Mouse (Mus musculus) spleen, adult 2 months (tissue): ENCODE measurements at regions not wholly inside any gene's neighbourhood (a gene's known extent, or its start where the extent isn't known, plus 50 kb on each side); places are given as distances from the start of the nearest gene placed in this dataset.

Experiments used
- CTCF ChIP-seq: fragments of 200-500 bp; IDR thresholded peaks from 2 replicates; pipeline ENCODE4 v1.5.1; 2011; ENCODE audit warnings: mild to moderate bottlenecking, inconsistent platforms; ENCODE audit not compliant: insufficient read depth, insufficient read length, insufficient replicate concordance; ENCODE audit errors: extremely low read depth
- POLR2A ChIP-seq: fragments of 200-500 bp; IDR thresholded peaks from 2 replicates; pipeline ENCODE4 v1.6.1; 2011; ENCODE audit warnings: low read depth, low read length, inconsistent platforms

DNA sequence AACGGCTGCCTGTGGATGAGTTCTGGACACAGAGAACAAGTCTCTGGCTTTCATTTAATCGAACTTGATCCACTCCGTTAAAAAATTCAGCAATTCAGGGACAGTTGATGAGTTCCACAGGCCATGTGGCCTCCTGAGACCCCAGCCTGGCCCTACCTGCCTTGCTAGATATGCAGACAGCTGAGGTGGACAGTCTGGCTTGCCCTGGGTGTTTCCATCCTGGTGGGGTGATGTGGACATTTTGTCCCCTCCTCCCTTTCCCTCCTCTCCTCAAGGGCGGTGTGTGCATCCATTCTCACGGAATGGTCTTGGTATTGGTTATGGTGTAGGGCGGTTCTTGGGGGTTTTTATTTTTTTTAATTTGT is 80.1 kb downstream of the Vcpkmt start:
- TF ChIP-seq CTCF (no peak), POLR2A (no peak)
